Mouse (Mus musculus) liver, postnatal 0 days (tissue): ENCODE measurements around the gene Hdac8. TPM values are rescaled to one million over a fixed set of nuclear protein-coding genes. Genes with fewer than 3 reads are reported as not detected.

Source experiments
- ATAC-seq: fragments of 200-750 bp; cut with Nextera tagmentation; 2 replicates; pipeline ENCODE4 v1.8.0; 2017; ENCODE audit warnings: mild to moderate bottlenecking, moderate library complexity
- DNase-seq: peaks from one replicate; pipeline ENCODE4 v3.0.0-alpha.2; 2016
- H3K27ac ChIP-seq: fragments of 300-500 bp; sonication (generic); 2 replicates; pipeline ENCODE4 v1.5.1; 2014; ENCODE audit warnings: antibody characterized with exemption, moderate library complexity, mild to moderate bottlenecking, low read depth
- H3K27me3 ChIP-seq: fragments of 300-500 bp; sonication (generic); 2 replicates; pipeline ENCODE4 v1.6.1; 2014; ENCODE audit warnings: low read length, control low read depth, mixed read lengths; ENCODE audit not compliant: insufficient read depth
- H3K36me3 ChIP-seq: fragments of 300-500 bp; sonication (generic); replicated peaks from 2 replicates; pipeline ENCODE4 v1.6.1; 2014; ENCODE audit warnings: mild to moderate bottlenecking, control low read depth, low read length, moderate library complexity, mixed read lengths; ENCODE audit not compliant: insufficient read depth
- H3K4me1 ChIP-seq: fragments of 300-500 bp; sonication (generic); 2 replicates; pipeline ENCODE4 v1.6.1; 2014; ENCODE audit warnings: antibody characterized with exemption, mild to moderate bottlenecking, control low read depth; ENCODE audit not compliant: insufficient read depth
- H3K4me2 ChIP-seq: fragments of 300-500 bp; sonication (generic); 2 replicates; pipeline ENCODE4 v1.6.1; 2014; ENCODE audit warnings: low read depth, mild to moderate bottlenecking, low read length, moderate library complexity, mixed read lengths
- H3K4me3 ChIP-seq: fragments of 300-500 bp; sonication (generic); 2 replicates; pipeline ENCODE4 v1.5.1; 2014; ENCODE audit warnings: low read depth, low read length
- H3K9ac ChIP-seq: fragments of 300-500 bp; sonication (generic); replicated peaks from 2 replicates; pipeline ENCODE4 v1.6.1; 2014; ENCODE audit warnings: mild to moderate bottlenecking, moderate library complexity
- H3K9me3 ChIP-seq: fragments of 300-500 bp; sonication (generic); 2 replicates; pipeline ENCODE4 v1.6.1; 2016; ENCODE audit warnings: mild to moderate bottlenecking, control low read depth, low read length, mixed read lengths
- CTCF ChIP-seq: sonication (generic); IDR thresholded peaks from 2 replicates; pipeline ENCODE4 v1.5.1; 2016; ENCODE audit warnings: antibody characterized with exemption, low read depth
- EP300 ChIP-seq: IDR thresholded peaks from 2 replicates; pipeline ENCODE4 v1.6.1; 2016; ENCODE audit warnings: antibody characterized with exemption, low read depth, mild to moderate bottlenecking
- WGBS: fragments of 180-500 bp; shearing (Covaris S2); extraction: QIAGEN DNeasy Blood & Tissue Kit; methylation state at CpG from one replicate; pipeline ENCODE4 v1.1.7; 2014; ENCODE audit not compliant: insufficient replicate concordance; 5-methylcytosine and 5-hydroxymethylcytosine counted together
- polyA plus RNA-seq: library from polyadenylated mRNA; unstranded; fragments of >200 nt; fragmentation: Nextera tagmentation; extraction: Ambion mirVana; gene quantifications from 2 replicates; pipeline ENCODE4 v1.2.1, GENCODE M21; 2015

The Hdac8 gene
- polyA plus RNA-seq, 1 experiment from 2014 or later: 3.3 TPM

GRCm38 (mm10) chrX:102384765-102385164 is 120.4 kb downstream of the Hdac8 start:
- no peak for DNase-seq
- TF ChIP-seq CTCF (no peak), EP300 (no peak)
- no peak for ATAC-seq
- H3K36me3 ChIP-seq: no peaks in the 10 kb centered on the region
- H3K27me3 ChIP-seq: no peaks in the 10 kb centered on the region
- WGBS: 54% methylated on average over 3 of the region's 3 CpGs
- H3K4me3 ChIP-seq: no peak overlapping the region
- H3K4me2 ChIP-seq: no peak overlapping the region
- H3K4me1 ChIP-seq: no peaks in the 10 kb centered on the region
- H3K27ac ChIP-seq: no peak overlapping the region
- no peak overlapping the region for H3K9ac ChIP-seq
- H3K9me3 ChIP-seq: no peaks in the 10 kb centered on the region

GRCm38 (mm10) chrX:102383151-102383550 is 122.0 kb downstream of the Hdac8 start:
- Histone ChIP-seq H3K27ac (no peak overlapping the region), H3K4me1 (no peaks in the 10 kb centered on the region), H3K36me3 (no peaks in the 10 kb centered on the region), H3K9me3 (no peaks in the 10 kb centered on the region), H3K4me2 (no peak overlapping the region), H3K9ac (no peak overlapping the region), H3K4me3 (no peak overlapping the region), H3K27me3 (no peaks in the 10 kb centered on the region)
- WGBS: 53% methylated on average over 7 of the region's 7 CpGs
- TF ChIP-seq CTCF: no peak
- TF ChIP-seq EP300: no peak
- ATAC-seq: no peak
- DNase-seq: no peak

DNA sequence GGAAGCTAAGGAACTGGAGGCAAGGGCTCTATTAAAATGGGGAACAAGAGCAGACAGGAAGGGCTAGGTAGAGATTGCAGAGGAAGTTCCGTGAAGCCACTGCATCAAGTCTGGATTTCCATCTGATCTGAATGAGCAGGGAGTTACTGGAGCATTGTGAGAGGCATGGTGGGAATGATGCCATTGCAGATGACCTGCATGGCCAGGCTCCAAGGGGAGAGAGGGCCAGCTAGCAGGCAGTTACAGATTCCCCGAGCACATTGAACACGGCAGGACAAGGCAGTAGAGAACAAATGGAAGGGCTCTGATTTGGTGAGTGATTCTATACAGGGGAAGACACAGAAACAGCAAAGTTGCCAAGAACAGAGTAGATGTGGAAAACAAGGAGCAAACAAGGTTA is 138.6 kb downstream of the Hdac8 start:
- Histone ChIP-seq H3K4me1 (no peaks in the 10 kb centered on the region), H3K9ac (no peak overlapping the region), H3K9me3 (no peaks in the 10 kb centered on the region), H3K27me3 (no peaks in the 10 kb centered on the region), H3K36me3 (no peaks in the 10 kb centered on the region), H3K4me2 (no peak overlapping the region), H3K4me3 (no peak overlapping the region), H3K27ac (no peak overlapping the region)
- no peak for TF ChIP-seq CTCF
- TF ChIP-seq EP300: no peak
- ATAC-seq (no peak), DNase-seq (no peak)
- 73% methylated on average over 3 of the region's 3 CpGs for WGBS

- DNase-seq (no peak), ATAC-seq (no peak)
- Histone ChIP-seq H3K9ac (no peak overlapping the region), H3K4me3 (no peak overlapping the region), H3K9me3 (no peaks in the 10 kb centered on the region), H3K27ac (no peak overlapping the region), H3K4me2 (no peak overlapping the region), H3K36me3 (no peaks in the 10 kb centered on the region), H3K4me1 (no peaks in the 10 kb centered on the region), H3K27me3 (no peaks in the 10 kb centered on the region)
- 76% methylated on average over 2 of the region's 2 CpGs for WGBS
- TF ChIP-seq CTCF (no peak), EP300 (no peak)
These were observed 142.9 kb downstream of the Hdac8 start for GRCm38 (mm10) chrX:102362244-102362643.

GRCm38 (mm10) chrX:102353412-102353811 is 151.7 kb downstream of the Hdac8 start:
- H3K4me2 ChIP-seq: no peak overlapping the region
- H3K4me1 ChIP-seq: no peaks in the 10 kb centered on the region
- DNase-seq: no peak
- no peak overlapping the region for H3K9ac ChIP-seq
- H3K27ac ChIP-seq: no peak overlapping the region
- no peaks in the 10 kb centered on the region for H3K36me3 ChIP-seq
- TF ChIP-seq EP300 (no peak), CTCF (no peak)
- ATAC-seq: no peak
- no peaks in the 10 kb centered on the region for H3K27me3 ChIP-seq
- H3K4me3 ChIP-seq: no peak overlapping the region
- no peaks in the 10 kb centered on the region for H3K9me3 ChIP-seq
- WGBS: 84% methylated on average over 3 of the region's 3 CpGs

GRCm38 (mm10) chrX:102349843-102350731 is 155.1 kb downstream of the Hdac8 start:
- no peak for ATAC-seq
- Histone ChIP-seq H3K27me3 (no peaks in the 10 kb centered on the region), H3K9ac (no peak overlapping the region), H3K27ac (no peak overlapping the region), H3K4me3 (no peak overlapping the region), H3K9me3 (no peaks in the 10 kb centered on the region), H3K4me1 (no peaks in the 10 kb centered on the region), H3K4me2 (no peak overlapping the region), H3K36me3 (no peaks in the 10 kb centered on the region)
- no peak for DNase-seq
- TF ChIP-seq EP300 (no peak), CTCF (no peak)
- 84% methylated on average over 14 of the region's 14 CpGs for WGBS
